Mouse (Mus musculus) stomach, embryonic 15.5 days (tissue): ENCODE measurements at regions not wholly inside any gene's neighbourhood (a gene's known extent, or its start where the extent isn't known, plus 50 kb on each side); places are given as distances from the start of the nearest gene placed in this dataset.

Source experiments
- ATAC-seq: fragments of 200-750 bp; cut with Nextera tagmentation; 2 replicates; pipeline ENCODE4 v1.8.0; 2017; ENCODE audit warnings: low read depth, moderate number of reproducible peaks, moderate TSS enrichment; ENCODE audit not compliant: insufficient read depth, low FRiP score
- H3K27ac ChIP-seq: fragments of 300-500 bp; sonication (generic); 2 replicates; pipeline ENCODE4 v1.5.1; 2015; ENCODE audit warnings: mild to moderate bottlenecking, inconsistent platforms
- H3K27me3 ChIP-seq: fragments of 300-500 bp; sonication (generic); replicated peaks from 2 replicates; pipeline ENCODE4 v1.6.1; 2015; ENCODE audit warnings: inconsistent platforms
- H3K36me3 ChIP-seq: fragments of 300-500 bp; sonication (generic); 2 replicates; pipeline ENCODE4 v1.6.1; 2015; ENCODE audit warnings: inconsistent platforms
- H3K4me1 ChIP-seq: fragments of 300-500 bp; sonication (generic); 2 replicates; pipeline ENCODE4 v1.6.1; 2015; ENCODE audit warnings: inconsistent platforms
- H3K4me2 ChIP-seq: fragments of 300-500 bp; sonication (generic); 2 replicates; pipeline ENCODE4 v1.6.1; 2015; ENCODE audit warnings: mild to moderate bottlenecking, inconsistent platforms
- H3K4me3 ChIP-seq: fragments of 300-500 bp; sonication (generic); replicated peaks from 2 replicates; pipeline ENCODE4 v1.5.1; 2015; ENCODE audit warnings: inconsistent platforms
- H3K9ac ChIP-seq: fragments of 300-500 bp; sonication (generic); 2 replicates; pipeline ENCODE4 v1.6.1; 2015; ENCODE audit warnings: inconsistent platforms
- H3K9me3 ChIP-seq: fragments of 300-500 bp; sonication (generic); 2 replicates; pipeline ENCODE4 v1.6.1; 2016; ENCODE audit warnings: inconsistent platforms
- WGBS: fragments of 180-500 bp; shearing (Covaris S2); methylation state at CpG from one replicate; pipeline ENCODE4 v1.1.7; 2015; 5-methylcytosine and 5-hydroxymethylcytosine counted together

DNA sequence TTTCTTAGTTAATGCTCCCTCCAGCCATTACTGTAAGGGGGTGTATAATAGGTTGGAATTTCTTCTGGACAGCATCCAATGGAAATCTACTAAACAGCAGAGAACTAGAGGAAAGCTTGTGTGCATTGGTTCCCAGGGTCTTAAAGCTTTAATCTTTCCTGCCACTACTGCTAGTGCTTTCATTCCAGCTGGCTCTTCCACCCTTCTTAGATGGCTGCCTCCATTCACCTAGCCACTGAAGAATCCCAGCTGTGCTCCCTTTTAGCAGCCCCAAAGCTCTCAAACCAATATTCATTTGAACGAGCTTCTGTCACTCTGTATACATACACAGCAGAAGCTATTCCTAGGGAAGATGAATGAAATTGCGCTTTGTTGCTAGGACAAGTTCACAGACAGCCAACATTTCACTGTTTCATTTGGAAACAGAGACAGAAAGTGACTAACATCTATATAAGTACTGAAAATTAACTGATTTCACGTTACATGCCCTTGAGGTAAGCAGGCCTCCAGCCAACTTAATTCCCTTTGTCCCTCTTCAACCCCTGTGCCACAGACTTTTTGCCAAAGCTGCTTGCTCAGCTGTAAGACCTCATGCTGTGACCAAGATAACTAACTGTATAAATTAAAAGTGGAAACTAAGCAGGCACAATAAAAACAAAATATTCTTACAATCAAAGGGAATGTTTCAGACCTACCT is 388.3 kb downstream of the Gm1140 start:
- Histone ChIP-seq H3K9ac (no peak overlapping the region), H3K4me1 (no peaks in the 10 kb centered on the region), H3K9me3 (no peaks in the 10 kb centered on the region), H3K4me3 (no peak overlapping the region), H3K27me3 (no peaks in the 10 kb centered on the region), H3K4me2 (no peak overlapping the region), H3K27ac (no peak overlapping the region), H3K36me3 (no peaks in the 10 kb centered on the region)
- WGBS: 49% methylated on average over 3 of the region's 3 CpGs
- peak; percentile 14; the same call in 1 of the 2 replicates for ATAC-seq

DNA sequence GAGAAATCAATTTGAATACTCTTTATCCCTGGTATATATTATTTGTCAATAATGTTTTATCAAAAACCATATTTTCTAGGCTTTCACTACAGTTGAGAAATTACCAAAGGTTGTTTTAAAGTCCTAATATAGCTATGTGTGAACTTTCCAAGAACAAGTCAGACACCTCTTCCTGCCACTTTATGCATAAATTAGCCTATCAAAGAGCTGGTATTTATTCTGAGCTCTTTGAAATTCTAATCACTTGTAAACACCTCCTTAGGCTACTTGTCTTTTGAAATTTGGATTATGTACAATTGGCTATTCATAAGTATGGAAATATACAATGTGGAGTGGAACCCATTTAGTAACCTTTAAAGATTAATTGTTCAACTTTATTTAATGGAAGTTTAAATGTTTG is 409.5 kb downstream of the Gm1140 start:
- Histone ChIP-seq H3K4me3 (no peak overlapping the region), H3K27me3 (no peaks in the 10 kb centered on the region), H3K9me3 (no peaks in the 10 kb centered on the region), H3K36me3 (no peaks in the 10 kb centered on the region), H3K4me1 (no peaks in the 10 kb centered on the region), H3K4me2 (no peak overlapping the region), H3K27ac (no peak overlapping the region), H3K9ac (no peak overlapping the region)
- no peak for ATAC-seq

GRCm38 (mm10) chrX:67283460-67283859 is 409.9 kb downstream of the Gm1140 start:
- no peaks in the 10 kb centered on the region for H3K27me3 ChIP-seq
- H3K36me3 ChIP-seq: no peaks in the 10 kb centered on the region
- no peak overlapping the region for H3K4me2 ChIP-seq
- WGBS: 59% methylated on average over 2 of the region's 2 CpGs
- H3K4me3 ChIP-seq: no peak overlapping the region
- no peak for ATAC-seq
- no peak overlapping the region for H3K27ac ChIP-seq
- no peaks in the 10 kb centered on the region for H3K4me1 ChIP-seq
- H3K9ac ChIP-seq: no peak overlapping the region
- no peaks in the 10 kb centered on the region for H3K9me3 ChIP-seq

- Histone ChIP-seq H3K27me3 (no peaks in the 10 kb centered on the region), H3K36me3 (no peaks in the 10 kb centered on the region)
- no peak for ATAC-seq
Observed at GRCm38 (mm10) chrX:67282951-67283350, 410.4 kb downstream of the Gm1140 start.

GRCm38 (mm10) chrX:67238578-67239328 is 454.6 kb downstream of the Gm1140 start:
- H3K9ac ChIP-seq: no peak overlapping the region
- H3K27ac ChIP-seq: no peak overlapping the region
- H3K36me3 ChIP-seq: no peaks in the 10 kb centered on the region
- no peaks in the 10 kb centered on the region for H3K27me3 ChIP-seq
- no peak for ATAC-seq
- H3K4me2 ChIP-seq: no peak overlapping the region
- H3K4me3 ChIP-seq: no peak overlapping the region
- WGBS: 67% methylated on average over 1 of the region's 1 CpGs
- no peaks in the 10 kb centered on the region for H3K9me3 ChIP-seq
- no peaks in the 10 kb centered on the region for H3K4me1 ChIP-seq

More at GRCm38 (mm10) chrX:67282951-67283350, 410.4 kb downstream of the Gm1140 start:
- Histone ChIP-seq H3K4me3 (no peak overlapping the region), H3K4me2 (no peak overlapping the region), H3K4me1 (no peaks in the 10 kb centered on the region), H3K9me3 (no peaks in the 10 kb centered on the region), H3K9ac (no peak overlapping the region), H3K27ac (no peak overlapping the region)
- 33% methylated on average over 1 of the region's 1 CpGs for WGBS

DNA sequence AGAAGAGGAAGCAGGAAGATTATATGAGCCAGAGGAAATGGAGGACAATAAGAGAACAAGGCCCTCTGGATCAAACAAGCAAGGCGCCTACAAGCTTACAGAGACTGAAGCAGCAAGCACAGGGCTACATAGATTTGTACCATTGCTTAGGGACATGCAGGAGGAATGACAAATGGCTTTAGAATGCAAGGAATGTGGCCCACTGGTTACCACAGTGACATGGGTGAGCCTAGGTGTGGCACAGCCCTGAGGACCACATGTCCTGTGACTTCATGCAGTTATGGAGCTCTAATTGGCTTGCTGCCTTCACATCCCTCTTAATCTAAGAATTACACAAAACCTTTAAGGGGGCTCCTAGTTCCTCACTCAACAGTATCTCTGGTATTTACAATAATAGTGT is 483.1 kb downstream of the Gm1140 start:
- no peaks in the 10 kb centered on the region for H3K4me1 ChIP-seq

More for the DNA sequence above, 483.1 kb downstream of the Gm1140 start:
- ATAC-seq: no peak
- Histone ChIP-seq H3K9ac (no peak overlapping the region), H3K27ac (no peak overlapping the region), H3K36me3 (no peaks in the 10 kb centered on the region), H3K9me3 (no peaks in the 10 kb centered on the region), H3K4me3 (no peak overlapping the region), H3K4me2 (no peak overlapping the region), H3K27me3 (no peaks in the 10 kb centered on the region)
- WGBS: 69% methylated on average over 1 of the region's 1 CpGs
